Mouse (Mus musculus): ENCODE results near the gene Maml1. TPM values are rescaled to one million over a fixed set of nuclear protein-coding genes. Genes with fewer than 3 reads are reported as not detected.

Gene Maml1
- polyA plus RNA-seq (2014; fragmentation: Illumina TruSeq; extraction: RNeasy Lipid Tissue Mini Kit (QIAGEN cat#74804); ENCODE audit: low read depth, low replicate concordance), result 5.1 TPM

GRCm38 (mm10) chr11:50292190-50292855 is at the start of gene Maml1:
Maml1 (minus strand) TSS chr11:50292311.

GRCm38 (mm10) chr11:50325496-50326301 is 33.6 kb upstream of the Maml1 start, which contains the start of gene Canx:
Canx (minus strand) TSS chr11:50325673.

GRCm38 (mm10) chr11:50238324-50238723 is 53.8 kb downstream of the Maml1 start, which contains the start of gene Ltc4s:
Ltc4s (minus strand) TSS chr11:50238616.

GRCm38 (mm10) chr11:50210505-50211151 is 81.5 kb downstream of the Maml1 start, which contains the start of the genes Sqstm1 and Mgat4b:
Sqstm1 (minus strand) TSS chr11:50210827.
Mgat4b (plus strand) TSS chr11:50210890.

Other genes starting within 250 kb of the Maml1 start
- gene Tbc1d9b, start 160.9 kb downstream of the Maml1 start, polyA plus RNA-seq (2014; fragmentation: Illumina TruSeq; extraction: RNeasy Lipid Tissue Mini Kit (QIAGEN cat#74804); ENCODE audit: low read depth, low replicate concordance), result 5.1 TPM
- gene Mrnip, start 117.9 kb downstream of the Maml1 start, polyA plus RNA-seq (2014; fragmentation: Illumina TruSeq; extraction: RNeasy Lipid Tissue Mini Kit (QIAGEN cat#74804); ENCODE audit: low read depth, low replicate concordance), result 0.72 TPM
- 315 TPM for gene Sqstm1, start 81.5 kb downstream of the Maml1 start, polyA plus RNA-seq (2014; fragmentation: Illumina TruSeq; extraction: RNeasy Lipid Tissue Mini Kit (QIAGEN cat#74804); ENCODE audit: low read depth, low replicate concordance)
- gene Mgat4b, start 81.4 kb downstream of the Maml1 start, polyA plus RNA-seq (2014; fragmentation: Illumina TruSeq; extraction: RNeasy Lipid Tissue Mini Kit (QIAGEN cat#74804); ENCODE audit: low read depth, low replicate concordance), result 2.6 TPM
- gene Ltc4s, start 53.7 kb downstream of the Maml1 start, polyA plus RNA-seq (2014; fragmentation: Illumina TruSeq; extraction: RNeasy Lipid Tissue Mini Kit (QIAGEN cat#74804); ENCODE audit: low read depth, low replicate concordance), result not detected
- gene Canx, start 33.4 kb upstream of the Maml1 start, polyA plus RNA-seq (2014; fragmentation: Illumina TruSeq; extraction: RNeasy Lipid Tissue Mini Kit (QIAGEN cat#74804); ENCODE audit: low read depth, low replicate concordance), result 473 TPM
- gene Cby3, start 62.2 kb upstream of the Maml1 start, polyA plus RNA-seq (2014; fragmentation: Illumina TruSeq; extraction: RNeasy Lipid Tissue Mini Kit (QIAGEN cat#74804); ENCODE audit: low read depth, low replicate concordance), result not detected
- 263 TPM for gene Hnrnph1, start 84.7 kb upstream of the Maml1 start, polyA plus RNA-seq (2014; fragmentation: Illumina TruSeq; extraction: RNeasy Lipid Tissue Mini Kit (QIAGEN cat#74804); ENCODE audit: low read depth, low replicate concordance)
- gene Rufy1, start 138.8 kb upstream of the Maml1 start, polyA plus RNA-seq (2014; fragmentation: Illumina TruSeq; extraction: RNeasy Lipid Tissue Mini Kit (QIAGEN cat#74804); ENCODE audit: low read depth, low replicate concordance), result 19.2 TPM